Mouse (Mus musculus): Measurements from ENCODE around the gene Rnf180. TPM values are rescaled to one million over a fixed set of nuclear protein-coding genes. Genes with fewer than 3 reads are reported as not detected.

Rnf180 gene
- polyA plus RNA-seq, 1 experiment from 2014 or later: 3.9 TPM

GRCm38 (mm10) chr13:105111599-105111998 lies 183.0 kb downstream of the Rnf180 start:
- Histone ChIP-seq H3K27me3 (no peaks in the 10 kb centered on the region), H3K27ac (no peak overlapping the region), H3K9me3 (no peaks in the 10 kb centered on the region), H3K4me3 (no peak overlapping the region), H3K4me2 (no peak overlapping the region), H3K4me1 (no peaks in the 10 kb centered on the region), H3K9ac (no peak overlapping the region), H3K36me3 (no peaks in the 10 kb centered on the region)
- WGBS: 83% methylated on average over 6 of the region's 6 CpGs
- ATAC-seq (ENCODE audit: borderline replicate concordance, extremely low read depth, low FRiP score, low TSS enrichment): no peak

- 65% methylated on average over 2 of the region's 2 CpGs for WGBS
- Histone ChIP-seq H3K27ac (no peak overlapping the region), H3K9ac (no peak overlapping the region), H3K4me1 (no peaks in the 10 kb centered on the region), H3K27me3 (no peaks in the 10 kb centered on the region), H3K9me3 (no peaks in the 10 kb centered on the region), H3K36me3 (no peaks in the 10 kb centered on the region), H3K4me2 (no peak overlapping the region), H3K4me3 (no peak overlapping the region)
- no peak for ATAC-seq (ENCODE audit: borderline replicate concordance, extremely low read depth, low FRiP score, low TSS enrichment)
Observed at GRCm38 (mm10) chr13:105104385-105104784, 190.2 kb downstream of the Rnf180 start.

GRCm38 (mm10) chr13:105100705-105101104 lies 193.9 kb downstream of the Rnf180 start:
- Histone ChIP-seq H3K9ac (no peak overlapping the region), H3K4me3 (no peak overlapping the region), H3K9me3 (no peaks in the 10 kb centered on the region), H3K4me1 (no peaks in the 10 kb centered on the region), H3K27ac (no peak overlapping the region), H3K4me2 (no peak overlapping the region), H3K27me3 (no peaks in the 10 kb centered on the region), H3K36me3 (no peaks in the 10 kb centered on the region)
- no peak for ATAC-seq (ENCODE audit: borderline replicate concordance, extremely low read depth, low FRiP score, low TSS enrichment)
- 75% methylated on average over 4 of the region's 4 CpGs for WGBS

- 65% methylated on average over 2 of the region's 2 CpGs for WGBS
- no peak overlapping the region for H3K4me2 ChIP-seq
- H3K27ac ChIP-seq: no peak overlapping the region
- no peaks in the 10 kb centered on the region for H3K4me1 ChIP-seq
- H3K9ac ChIP-seq: no peak overlapping the region
- no peak overlapping the region for H3K4me3 ChIP-seq
- no peaks in the 10 kb centered on the region for H3K9me3 ChIP-seq
- H3K36me3 ChIP-seq: no peaks in the 10 kb centered on the region
- ATAC-seq (ENCODE audit: borderline replicate concordance, extremely low read depth, low FRiP score, low TSS enrichment): no peak
- no peaks in the 10 kb centered on the region for H3K27me3 ChIP-seq
Observed at GRCm38 (mm10) chr13:105096316-105096715, 198.3 kb downstream of the Rnf180 start.

GRCm38 (mm10) chr13:105089276-105089675 lies 205.3 kb downstream of the Rnf180 start:
- no peaks in the 10 kb centered on the region for H3K36me3 ChIP-seq
- H3K4me3 ChIP-seq: no peak overlapping the region
- no peaks in the 10 kb centered on the region for H3K9me3 ChIP-seq
- no peaks in the 10 kb centered on the region for H3K4me1 ChIP-seq
- H3K27ac ChIP-seq: no peak overlapping the region
- no peak overlapping the region for H3K4me2 ChIP-seq
- no peaks in the 10 kb centered on the region for H3K27me3 ChIP-seq
- ATAC-seq (ENCODE audit: borderline replicate concordance, extremely low read depth, low FRiP score, low TSS enrichment): no peak
- WGBS: 90% methylated on average over 3 of the region's 3 CpGs
- H3K9ac ChIP-seq: no peak overlapping the region

- Histone ChIP-seq H3K9me3 (no peaks in the 10 kb centered on the region), H3K27me3 (no peaks in the 10 kb centered on the region), H3K36me3 (no peaks in the 10 kb centered on the region), H3K4me3 (no peak within 1 kb of the TSS), H3K27ac (no peak within 1 kb of the TSS), H3K4me2 (no peak within 1 kb of the TSS), H3K4me1 (no peaks in the 10 kb centered on the region), H3K9ac (no peak within 1 kb of the TSS)
- 84% methylated on average over 10 of the region's 10 CpGs for WGBS
- no peak for ATAC-seq (ENCODE audit: borderline replicate concordance, extremely low read depth, low FRiP score, low TSS enrichment)
Observed at GRCm38 (mm10) chr13:105081862-105082261, 212.8 kb downstream of the Rnf180 start, which contains the start of gene 4933425L06Rik. Gene 4933425L06Rik (plus strand): TSS chr13:105082122.

Other genes with a start within 250 kb of the Rnf180 start
- 1.0 and 1.1 TPM in 2 replicates for gene Rgs7bp, start 239.9 kb downstream of the Rnf180 start, polyA plus RNA-seq (2015; fragmentation: Nextera tagmentation; extraction: Ambion mirVana)
- gene 4933425L06Rik, start 212.7 kb downstream of the Rnf180 start, polyA plus RNA-seq (2015; fragmentation: Nextera tagmentation; extraction: Ambion mirVana): not detected in 2 replicates
- not detected in 2 replicates for gene Htr1a, start 148.8 kb upstream of the Rnf180 start, polyA plus RNA-seq (2015; fragmentation: Nextera tagmentation; extraction: Ambion mirVana)

All from lung, embryonic 15.5 days (tissue).